Mouse (Mus musculus) stomach, postnatal 0 days (tissue): Measurements from ENCODE around the gene Col8a2. TPM values are rescaled to one million over a fixed set of nuclear protein-coding genes. Genes with fewer than 3 reads are reported as not detected.

Source experiments
- ATAC-seq: fragments of 200-750 bp; cut with Nextera tagmentation; 2 replicates; pipeline ENCODE4 v1.8.0; 2017; ENCODE audit not compliant: low FRiP score, low TSS enrichment
- DNase-seq: peaks from one replicate; pipeline ENCODE4 v3.0.0-alpha.2; 2016; ENCODE audit warnings: low spot score
- H3K27ac ChIP-seq: fragments of 300-500 bp; sonication (generic); replicated peaks from 2 replicates; pipeline ENCODE4 v1.5.1; 2014; ENCODE audit warnings: mild to moderate bottlenecking, control low read depth
- H3K27me3 ChIP-seq: fragments of 300-500 bp; sonication (generic); 2 replicates; pipeline ENCODE4 v1.6.1; 2014; ENCODE audit warnings: low read length; ENCODE audit not compliant: control insufficient read depth, insufficient read depth
- H3K36me3 ChIP-seq: fragments of 300-500 bp; sonication (generic); 2 replicates; pipeline ENCODE4 v1.6.1; 2014; ENCODE audit warnings: low read length, mixed read lengths; ENCODE audit not compliant: control insufficient read depth, insufficient read depth
- H3K4me1 ChIP-seq: fragments of 300-500 bp; sonication (generic); replicated peaks from 2 replicates; pipeline ENCODE4 v1.6.1; 2014; ENCODE audit warnings: antibody characterized with exemption; ENCODE audit not compliant: control insufficient read depth, insufficient read depth
- H3K4me2 ChIP-seq: fragments of 300-500 bp; sonication (generic); replicated peaks from 2 replicates; pipeline ENCODE4 v1.6.1; 2014; ENCODE audit warnings: low read depth, mild to moderate bottlenecking, control low read depth, moderate library complexity
- H3K4me3 ChIP-seq: fragments of 300-500 bp; sonication (generic); 2 replicates; pipeline ENCODE4 v1.5.1; 2014; ENCODE audit warnings: low read depth, low read length, control low read depth
- H3K9ac ChIP-seq: fragments of 300-500 bp; sonication (generic); 2 replicates; pipeline ENCODE4 v1.6.1; 2014; ENCODE audit warnings: mild to moderate bottlenecking, low read length, control low read depth, mixed read lengths
- H3K9me3 ChIP-seq: fragments of 300-500 bp; sonication (generic); 2 replicates; pipeline ENCODE4 v1.6.1; 2016; ENCODE audit warnings: low read length; ENCODE audit not compliant: control insufficient read depth
- CTCF ChIP-seq: IDR thresholded peaks from 2 replicates; pipeline ENCODE4 v1.5.1; 2016; ENCODE audit warnings: antibody characterized with exemption, low read depth, mild to moderate bottlenecking, moderate library complexity
- EP300 ChIP-seq: optimal IDR thresholded peaks from 2 replicates; pipeline ENCODE3; 2016; ENCODE audit warnings: antibody characterized with exemption
- WGBS: fragments of 180-500 bp; shearing (Covaris S2); extraction: QIAGEN DNeasy Blood & Tissue Kit; methylation state at CpG from one replicate; pipeline ENCODE4 v1.1.7; 2014; 5-methylcytosine and 5-hydroxymethylcytosine counted together
- polyA plus RNA-seq: library from polyadenylated mRNA; unstranded; fragments of >200 nt; fragmentation: Nextera tagmentation; extraction: Ambion mirVana; gene quantifications from 2 replicates; pipeline ENCODE4 v1.2.1, GENCODE M21; 2015

The Col8a2 gene
- polyA plus RNA-seq, 1 experiment from 2014 or later: 7.8 TPM

DNA sequence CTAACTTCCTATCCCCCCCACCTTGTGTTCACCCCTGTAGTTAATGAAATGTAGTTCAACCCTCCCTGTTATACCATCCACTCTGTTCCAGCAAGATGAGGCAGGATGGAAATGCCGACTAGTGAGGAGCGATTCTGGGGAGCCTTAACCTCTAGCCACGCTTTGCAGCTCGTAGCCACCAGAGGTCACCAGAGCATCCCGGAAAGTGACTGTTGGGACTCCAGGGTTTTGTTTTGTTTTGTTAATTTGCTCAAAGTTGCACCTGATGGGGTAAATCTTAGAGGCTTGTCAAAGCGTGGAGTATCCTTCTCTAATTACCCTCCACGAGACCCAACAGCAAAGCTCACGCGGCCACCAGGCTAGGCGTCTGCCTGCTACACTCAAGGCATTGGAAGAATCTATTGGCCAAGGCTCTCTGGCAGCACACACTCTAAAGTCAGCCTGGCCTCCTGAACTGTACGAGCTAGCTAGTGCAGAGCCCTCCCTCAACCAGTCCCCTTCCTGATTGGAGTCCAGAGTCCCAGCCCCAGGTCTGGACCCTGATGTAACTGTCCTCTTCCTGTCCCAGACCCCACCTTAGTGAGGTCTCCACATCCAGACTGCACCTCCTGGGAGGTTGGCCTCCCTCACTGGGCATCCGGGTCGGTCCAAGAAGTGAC is 8.6 kb upstream of the Col8a2 start:
- Histone ChIP-seq H3K27me3 (no peaks in the 10 kb centered on the region), H3K4me2 (peak overlapping the region; percentile 37), H3K27ac (no peak overlapping the region), H3K4me3 (no peak overlapping the region), H3K36me3 (peaks cover under 1% of the 10 kb centered on the region; the same call in 1 of the 2 replicates), H3K4me1 (no peaks in the 10 kb centered on the region), H3K9me3 (no peaks in the 10 kb centered on the region), H3K9ac (no peak overlapping the region)
- 10% methylated on average over 13 of the region's 13 CpGs for WGBS
- TF ChIP-seq EP300: no peak
- peak; percentile 86 for TF ChIP-seq CTCF
- DNase-seq: peak; percentile 66
- peak; percentile 61 for ATAC-seq

DNA sequence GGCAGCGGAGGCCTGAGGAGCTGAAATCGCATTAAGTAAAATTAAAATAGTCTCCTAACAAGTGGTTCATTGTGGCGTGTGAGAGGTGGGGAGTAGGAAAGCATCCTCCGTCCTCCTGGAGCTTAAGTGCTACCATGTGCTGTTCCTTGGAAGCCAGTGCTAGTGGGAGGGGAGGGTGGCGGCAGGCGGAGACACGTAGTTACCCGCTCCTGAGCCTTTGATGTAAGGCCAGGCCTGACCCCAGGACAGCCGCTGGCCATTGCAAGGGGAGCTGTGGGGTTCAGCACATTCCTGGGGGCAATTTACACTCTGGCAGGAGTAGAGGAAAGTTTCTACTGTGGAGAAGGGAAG is 8.1 kb upstream of the Col8a2 start:
- ATAC-seq: no peak
- DNase-seq: no peak

DNA sequence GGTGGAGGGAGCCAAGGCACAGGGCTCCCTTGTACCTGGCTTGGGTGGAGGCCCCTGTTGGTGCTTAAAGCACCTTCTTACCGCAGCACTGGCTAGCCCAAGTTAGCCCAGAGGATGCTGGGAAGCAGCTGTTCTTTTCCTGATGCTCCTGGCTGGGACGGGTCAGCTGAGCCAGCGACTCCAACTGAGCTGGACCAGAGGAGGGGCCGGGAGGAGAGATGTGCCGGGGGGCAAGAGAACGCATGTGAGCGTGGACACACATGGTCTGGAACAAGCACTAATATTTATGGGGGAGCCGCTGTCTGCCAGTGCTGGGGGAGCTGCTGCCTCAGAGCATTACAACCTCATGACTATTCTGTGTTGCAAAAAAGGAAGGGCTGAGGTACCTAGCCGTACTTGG is 7.6 kb upstream of the Col8a2 start:
- Histone ChIP-seq H3K4me2 (no peak overlapping the region), H3K4me1 (no peaks in the 10 kb centered on the region), H3K36me3 (no peaks in the 10 kb centered on the region), H3K27me3 (no peaks in the 10 kb centered on the region), H3K9ac (no peak overlapping the region), H3K4me3 (no peak overlapping the region), H3K27ac (no peak overlapping the region), H3K9me3 (no peaks in the 10 kb centered on the region)
- no peak for ATAC-seq
- DNase-seq: no peak
- TF ChIP-seq EP300 (no peak), CTCF (no peak)
- WGBS: 68% methylated on average over 9 of the region's 9 CpGs

More for the DNA sequence above, 8.1 kb upstream of the Col8a2 start:
- Histone ChIP-seq H3K9ac (no peak overlapping the region), H3K4me3 (no peak overlapping the region), H3K4me1 (no peaks in the 10 kb centered on the region), H3K36me3 (no peaks in the 10 kb centered on the region), H3K4me2 (no peak overlapping the region), H3K27me3 (no peaks in the 10 kb centered on the region), H3K9me3 (no peaks in the 10 kb centered on the region), H3K27ac (no peak overlapping the region)
- no peak for TF ChIP-seq CTCF
- no peak for TF ChIP-seq EP300
- 38% methylated on average over 9 of the region's 9 CpGs for WGBS

DNA sequence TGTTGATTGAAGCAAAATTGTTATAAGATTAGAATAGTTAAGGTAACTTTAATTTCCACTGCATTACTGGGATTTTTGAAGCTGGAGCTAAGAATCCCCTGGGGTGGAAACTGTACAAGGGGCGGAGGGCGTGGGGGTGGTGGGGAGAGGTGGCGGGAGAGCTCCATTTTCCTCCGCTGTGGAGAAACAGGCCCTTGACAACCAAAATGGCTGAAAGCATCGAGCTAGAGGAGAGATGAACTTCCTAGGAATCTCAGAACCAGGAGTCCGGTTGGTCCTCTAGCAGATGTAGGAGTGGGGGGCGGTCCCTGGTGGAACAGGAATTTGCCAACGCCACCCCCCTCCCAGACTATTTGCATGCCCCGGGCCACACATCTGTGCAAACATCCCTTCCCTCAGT is 4.9 kb upstream of the Col8a2 start:
- no peak overlapping the region for H3K9ac ChIP-seq
- H3K4me3 ChIP-seq: no peak overlapping the region
- no peak for DNase-seq
- H3K27me3 ChIP-seq: no peaks in the 10 kb centered on the region
- no peaks in the 10 kb centered on the region for H3K9me3 ChIP-seq
- H3K4me1 ChIP-seq: peaks cover 3% of the 10 kb centered on the region; the same call in 1 of the 2 replicates
- whole genome bisulfite sequencing: 50% methylated on average over 9 of the region's 9 CpGs
- H3K27ac ChIP-seq: no peak overlapping the region
- no peak overlapping the region for H3K4me2 ChIP-seq
- no peak for ATAC-seq
- H3K36me3 ChIP-seq: no peaks in the 10 kb centered on the region
- TF ChIP-seq CTCF (no peak), EP300 (no peak)

DNA sequence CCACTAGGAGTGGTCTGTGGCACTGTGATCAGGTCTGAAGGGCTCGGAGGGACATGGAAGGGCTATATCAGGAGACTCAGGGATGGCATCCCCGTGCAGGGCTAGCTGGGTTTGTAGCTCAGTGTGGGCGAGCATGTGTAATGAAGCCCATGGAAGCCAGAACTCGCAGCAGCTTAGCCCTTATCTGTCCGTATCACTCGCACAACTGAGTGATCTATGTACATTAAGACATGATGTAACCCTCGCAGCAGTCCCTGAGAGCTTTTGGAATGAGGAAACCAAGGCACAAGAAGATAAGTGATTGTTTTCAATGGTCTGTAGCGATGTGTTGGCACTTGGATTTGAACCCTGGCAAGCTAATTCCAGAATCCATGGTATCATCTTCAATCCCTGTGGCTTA is 3.0 kb upstream of the Col8a2 start:
- Histone ChIP-seq H3K4me1 (peaks cover 3% of the 10 kb centered on the region; the same call in 1 of the 2 replicates), H3K4me2 (no peak overlapping the region), H3K36me3 (no peaks in the 10 kb centered on the region), H3K27ac (no peak overlapping the region), H3K9ac (no peak overlapping the region), H3K4me3 (no peak overlapping the region), H3K27me3 (no peaks in the 10 kb centered on the region; the same call in 1 of the 2 replicates), H3K9me3 (no peaks in the 10 kb centered on the region)
- DNase-seq (no peak), ATAC-seq (no peak)
- TF ChIP-seq CTCF: no peak
- no peak for TF ChIP-seq EP300
- 84% methylated on average over 8 of the region's 8 CpGs for WGBS

DNA sequence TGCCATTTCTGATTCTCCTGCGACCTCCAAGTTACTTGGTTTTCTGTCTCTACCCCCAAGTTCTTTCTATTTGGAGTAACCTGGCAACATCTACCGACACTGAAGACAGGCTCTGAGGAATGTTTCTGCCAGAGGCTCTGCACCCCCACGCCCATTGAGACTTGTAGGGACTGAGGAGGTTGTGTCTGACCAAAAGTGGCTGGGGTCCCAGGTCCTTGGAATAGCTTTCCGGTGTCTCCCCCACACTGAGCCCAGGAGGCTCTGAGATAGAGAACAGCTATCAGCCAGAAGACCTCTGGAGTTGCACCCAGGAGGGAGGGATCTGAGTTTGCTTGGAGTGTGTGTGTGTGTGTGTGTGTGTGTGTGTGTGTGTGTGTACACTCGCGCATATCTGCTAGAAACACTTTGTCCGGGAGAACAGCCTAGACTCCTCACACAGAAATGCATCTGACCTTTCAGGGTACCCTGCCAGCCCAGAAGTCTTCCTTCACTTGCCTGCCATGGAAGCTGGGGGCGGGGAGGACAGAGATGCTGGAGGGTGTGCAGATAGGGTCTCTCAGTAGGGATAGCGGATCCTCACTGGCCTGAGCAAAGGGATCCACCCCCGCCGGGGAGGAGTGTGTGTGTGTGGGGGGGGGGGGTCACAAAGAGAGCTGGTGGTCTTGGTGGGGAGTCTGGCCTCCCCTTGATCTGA is 856 bp downstream of the Col8a2 start:
- peak; percentile 25; the same call in 1 of the 2 replicates for ATAC-seq
- Histone ChIP-seq H3K9ac (no peak overlapping the region), H3K4me3 (peak overlapping the region; percentile 48)

More for the DNA sequence above, 856 bp downstream of the Col8a2 start:
- Histone ChIP-seq H3K27me3 (no peaks in the 10 kb centered on the region; the same call in 1 of the 2 replicates), H3K4me1 (peaks cover 3% of the 10 kb centered on the region; the same call in 1 of the 2 replicates), H3K36me3 (no peaks in the 10 kb centered on the region), H3K9me3 (no peaks in the 10 kb centered on the region), H3K4me2 (peak overlapping the region; percentile 72), H3K27ac (no peak overlapping the region)
- DNase-seq: no peak
- TF ChIP-seq CTCF (no peak), EP300 (no peak)
- 32% methylated on average over 9 of the region's 11 CpGs for WGBS
